Mouse (Mus musculus): ENCODE results near the gene Sun1. TPM values are rescaled to one million over a fixed set of nuclear protein-coding genes. Genes with fewer than 3 reads are reported as not detected.
A peak's percentile ranks its signal among the peaks of the same experiment; 100 is the strongest.

The Sun1 gene
- polyA plus RNA-seq, 1 experiment from 2014 or later = 35.1 TPM

GRCm38 (mm10) chr5:139203312-139203711 is 2.9 kb downstream of the Sun1 start:
- Histone ChIP-seq H3K27ac (ENCODE audit: low read length) (no peak overlapping the region), H3K9ac (replicated peaks; ENCODE audit: low read depth) (no peak overlapping the region), H3K27me3 (replicated peaks; ENCODE audit: insufficient read depth, low read length) (no peaks in the 10 kb centered on the region), H3K4me3 (ENCODE audit: low read depth, low read length) (no peak overlapping the region), H3K4me2 (replicated peaks; ENCODE audit: low read depth, low read length) (no peak overlapping the region), H3K36me3 (ENCODE audit: insufficient read depth, low read length) (no peaks in the 10 kb centered on the region), H3K9me3 (ENCODE audit: low read length) (no peaks in the 10 kb centered on the region), H3K4me1 (ENCODE audit: insufficient read depth, low read depth, low read length) (peaks cover 15% of the 10 kb centered on the region; the same call in 1 of the 2 replicates)
- DNase-seq (ENCODE audit: low spot score) (no peak), ATAC-seq (no peak)
- TF ChIP-seq CTCF (IDR thresholded peaks at IDR 0.05) = no peak
- TF ChIP-seq EP300 (IDR thresholded peaks at IDR 0.05) = no peak
- 90% methylated on average over 5 of the region's 5 CpGs for WGBS

GRCm38 (mm10) chr5:139206081-139206480 is 5.6 kb downstream of the Sun1 start:
- no peak for TF ChIP-seq EP300 (IDR thresholded peaks at IDR 0.05)
- no peak for TF ChIP-seq CTCF (IDR thresholded peaks at IDR 0.05)
- Histone ChIP-seq H3K36me3 (ENCODE audit: insufficient read depth, low read length) (no peaks in the 10 kb centered on the region), H3K9me3 (ENCODE audit: low read length) (no peaks in the 10 kb centered on the region), H3K4me1 (ENCODE audit: insufficient read depth, low read depth, low read length) (peaks cover 9% of the 10 kb centered on the region; the same call in 1 of the 2 replicates), H3K4me3 (ENCODE audit: low read depth, low read length) (no peak overlapping the region), H3K27ac (ENCODE audit: low read length) (no peak overlapping the region), H3K9ac (replicated peaks; ENCODE audit: low read depth) (no peak overlapping the region), H3K4me2 (replicated peaks; ENCODE audit: low read depth, low read length) (no peak overlapping the region), H3K27me3 (replicated peaks; ENCODE audit: insufficient read depth, low read length) (no peaks in the 10 kb centered on the region)
- DNase-seq (ENCODE audit: low spot score) (no peak), ATAC-seq (0 out of 2 replicates have a peak, but pooled peaks have one; percentile 14)
- 61% methylated on average over 4 of the region's 4 CpGs for WGBS

- H3K9ac ChIP-seq (replicated peaks; ENCODE audit: low read depth) = no peak overlapping the region
Measured at GRCm38 (mm10) chr5:139206525-139206924, 6.1 kb downstream of the Sun1 start.

GRCm38 (mm10) chr5:139208183-139208582 is 7.7 kb downstream of the Sun1 start:
- TF ChIP-seq CTCF (IDR thresholded peaks at IDR 0.05) (no peak), EP300 (IDR thresholded peaks at IDR 0.05) (no peak)
- Histone ChIP-seq H3K9ac (replicated peaks; ENCODE audit: low read depth) (no peak overlapping the region), H3K4me3 (ENCODE audit: low read depth, low read length) (no peak overlapping the region), H3K27me3 (replicated peaks; ENCODE audit: insufficient read depth, low read length) (no peaks in the 10 kb centered on the region), H3K4me1 (ENCODE audit: insufficient read depth, low read depth, low read length) (no peaks in the 10 kb centered on the region; the same call in 1 of the 2 replicates), H3K36me3 (ENCODE audit: insufficient read depth, low read length) (no peaks in the 10 kb centered on the region), H3K27ac (ENCODE audit: low read length) (no peak overlapping the region), H3K9me3 (ENCODE audit: low read length) (no peaks in the 10 kb centered on the region), H3K4me2 (replicated peaks; ENCODE audit: low read depth, low read length) (no peak overlapping the region)
- no peak for ATAC-seq
- no peak for DNase-seq (ENCODE audit: low spot score)

More at GRCm38 (mm10) chr5:139206525-139206924, 6.1 kb downstream of the Sun1 start:
- no peaks in the 10 kb centered on the region for H3K27me3 ChIP-seq (replicated peaks; ENCODE audit: insufficient read depth, low read length)
- TF ChIP-seq CTCF (IDR thresholded peaks at IDR 0.05) = no peak
- no peak for TF ChIP-seq EP300 (IDR thresholded peaks at IDR 0.05)
- no peak overlapping the region for H3K4me2 ChIP-seq (replicated peaks; ENCODE audit: low read depth, low read length)
- DNase-seq (ENCODE audit: low spot score) (no peak), ATAC-seq (no peak)
- H3K27ac ChIP-seq (ENCODE audit: low read length) = no peak overlapping the region
- no peaks in the 10 kb centered on the region for H3K9me3 ChIP-seq (ENCODE audit: low read length)
- peaks cover 7% of the 10 kb centered on the region; the same call in 1 of the 2 replicates for H3K4me1 ChIP-seq (ENCODE audit: insufficient read depth, low read depth, low read length)
- H3K36me3 ChIP-seq (ENCODE audit: insufficient read depth, low read length) = no peaks in the 10 kb centered on the region
- 61% methylated on average over 7 of the region's 7 CpGs for WGBS
- H3K4me3 ChIP-seq (ENCODE audit: low read depth, low read length) = no peak overlapping the region

GRCm38 (mm10) chr5:139208871-139209684 is 8.6 kb downstream of the Sun1 start:
- DNase-seq (ENCODE audit: low spot score) (peak; percentile 40), ATAC-seq (peak; percentile 20)
- TF ChIP-seq EP300 (IDR thresholded peaks at IDR 0.05) = no peak
- peak; percentile 72 for TF ChIP-seq CTCF (IDR thresholded peaks at IDR 0.05)
- WGBS = 70% methylated on average over 10 of the region's 10 CpGs
- H3K4me1 ChIP-seq (ENCODE audit: insufficient read depth, low read depth, low read length) = no peaks in the 10 kb centered on the region; the same call in 1 of the 2 replicates
- no peak overlapping the region for H3K4me3 ChIP-seq (ENCODE audit: low read depth, low read length)
- no peaks in the 10 kb centered on the region for H3K36me3 ChIP-seq (ENCODE audit: insufficient read depth, low read length)
- H3K27me3 ChIP-seq (replicated peaks; ENCODE audit: insufficient read depth, low read length) = no peaks in the 10 kb centered on the region
- no peak overlapping the region for H3K9ac ChIP-seq (replicated peaks; ENCODE audit: low read depth)
- no peaks in the 10 kb centered on the region for H3K9me3 ChIP-seq (ENCODE audit: low read length)
- no peak overlapping the region for H3K4me2 ChIP-seq (replicated peaks; ENCODE audit: low read depth, low read length)
- H3K27ac ChIP-seq (ENCODE audit: low read length) = peak overlapping the region; percentile 64

- Histone ChIP-seq H3K9me3 (ENCODE audit: low read length) (no peaks in the 10 kb centered on the region), H3K27ac (ENCODE audit: low read length) (no peak overlapping the region), H3K4me2 (replicated peaks; ENCODE audit: low read depth, low read length) (no peak overlapping the region), H3K4me1 (ENCODE audit: insufficient read depth, low read depth, low read length) (no peaks in the 10 kb centered on the region; the same call in 1 of the 2 replicates), H3K4me3 (ENCODE audit: low read depth, low read length) (no peak overlapping the region), H3K36me3 (ENCODE audit: insufficient read depth, low read length) (no peaks in the 10 kb centered on the region), H3K27me3 (replicated peaks; ENCODE audit: insufficient read depth, low read length) (no peaks in the 10 kb centered on the region), H3K9ac (replicated peaks; ENCODE audit: low read depth) (no peak overlapping the region)
- no peak for DNase-seq (ENCODE audit: low spot score)
- TF ChIP-seq EP300 (IDR thresholded peaks at IDR 0.05) = no peak
- TF ChIP-seq CTCF (IDR thresholded peaks at IDR 0.05) = no peak
- WGBS = 94% methylated on average over 7 of the region's 7 CpGs
- ATAC-seq = no peak
Measured at GRCm38 (mm10) chr5:139209685-139210026, 9.2 kb downstream of the Sun1 start.
